Mouse (Mus musculus) midbrain, embryonic 16.5 days (tissue): ENCODE results near the gene Prpf6. TPM values are rescaled to one million over a fixed set of nuclear protein-coding genes. Genes with fewer than 3 reads are reported as not detected.

Experiments used
- ATAC-seq: fragments of 200-750 bp; cut with Nextera tagmentation; 2 replicates; pipeline ENCODE4 v1.8.0; 2017; ENCODE audit warnings: moderate TSS enrichment
- H3K27ac ChIP-seq: fragments of 300-500 bp; sonication (generic); 2 replicates; pipeline ENCODE4 v1.5.1; 2014; ENCODE audit warnings: mild to moderate bottlenecking, low read length, mixed read lengths
- H3K27me3 ChIP-seq: fragments of 300-500 bp; sonication (generic); 2 replicates; pipeline ENCODE4 v1.6.1; 2014; ENCODE audit warnings: low read depth, low read length, mixed read lengths; ENCODE audit not compliant: control insufficient read depth, insufficient read depth
- H3K36me3 ChIP-seq: fragments of 300-500 bp; sonication (generic); 2 replicates; pipeline ENCODE4 v1.6.1; 2014; ENCODE audit warnings: mild to moderate bottlenecking, low read length, moderate library complexity, mixed read lengths; ENCODE audit not compliant: control insufficient read depth, insufficient read depth
- H3K4me1 ChIP-seq: fragments of 300-500 bp; sonication (generic); 2 replicates; pipeline ENCODE4 v1.6.1; 2014; ENCODE audit warnings: mild to moderate bottlenecking, low read length, mixed read lengths; ENCODE audit not compliant: control insufficient read depth, insufficient read depth
- H3K4me2 ChIP-seq: fragments of 300-500 bp; sonication (generic); 2 replicates; pipeline ENCODE4 v1.6.1; 2014; ENCODE audit warnings: mild to moderate bottlenecking, low read length, mixed read lengths
- H3K4me3 ChIP-seq: fragments of 300-500 bp; sonication (generic); 2 replicates; pipeline ENCODE4 v1.5.1; 2014; ENCODE audit warnings: low read depth, mild to moderate bottlenecking, low read length, moderate library complexity, mixed read lengths
- H3K9ac ChIP-seq: fragments of 300-500 bp; sonication (generic); 2 replicates; pipeline ENCODE4 v1.6.1; 2014; ENCODE audit warnings: low read depth, low read length, mixed read lengths
- H3K9me3 ChIP-seq: fragments of 300-500 bp; sonication (generic); replicated peaks from 2 replicates; pipeline ENCODE4 v1.6.1; 2014; ENCODE audit warnings: mild to moderate bottlenecking, low read length, mixed read lengths; ENCODE audit not compliant: control insufficient read depth, poor library complexity, severe bottlenecking
- WGBS: fragments of 180-500 bp; shearing (Covaris S2); extraction: QIAGEN DNeasy Blood & Tissue Kit; methylation state at CpG from one replicate; pipeline ENCODE4 v1.1.7; 2014; 5-methylcytosine and 5-hydroxymethylcytosine counted together
- polyA plus RNA-seq: library from polyadenylated mRNA; unstranded; fragments of >200 nt; fragmentation: Nextera tagmentation; extraction: Ambion mirVana; gene quantifications from 2 replicates; pipeline ENCODE4 v1.2.1, GENCODE M21; 2015

Gene Prpf6
- polyA plus RNA-seq, 1 experiment from 2014 or later = 59.7 TPM

GRCm38 (mm10) chr2:181673501-181673900 is 81.8 kb downstream of the Prpf6 start:
- Histone ChIP-seq H3K4me2 (no peak overlapping the region), H3K9me3 (no peaks in the 10 kb centered on the region), H3K27me3 (peaks cover 55% of the 10 kb centered on the region), H3K4me3 (no peak overlapping the region), H3K36me3 (no peaks in the 10 kb centered on the region), H3K9ac (no peak overlapping the region), H3K27ac (no peak overlapping the region), H3K4me1 (peaks cover 19% of the 10 kb centered on the region; the same call in 1 of the 2 replicates)
- ATAC-seq = no peak
- WGBS = 54% methylated on average over 1 of the region's 1 CpGs

- no peak overlapping the region for H3K4me3 ChIP-seq
- ATAC-seq = no peak
- H3K9ac ChIP-seq = no peak overlapping the region
- H3K36me3 ChIP-seq = no peaks in the 10 kb centered on the region
- no peak overlapping the region for H3K4me2 ChIP-seq
- peaks cover 41% of the 10 kb centered on the region for H3K27me3 ChIP-seq
- 90% methylated on average over 4 of the region's 4 CpGs for WGBS
- no peaks in the 10 kb centered on the region for H3K9me3 ChIP-seq
- peaks cover 22% of the 10 kb centered on the region; the same call in 1 of the 2 replicates for H3K4me1 ChIP-seq
- no peak overlapping the region for H3K27ac ChIP-seq
Observed at GRCm38 (mm10) chr2:181674934-181675333, 83.3 kb downstream of the Prpf6 start.

DNA sequence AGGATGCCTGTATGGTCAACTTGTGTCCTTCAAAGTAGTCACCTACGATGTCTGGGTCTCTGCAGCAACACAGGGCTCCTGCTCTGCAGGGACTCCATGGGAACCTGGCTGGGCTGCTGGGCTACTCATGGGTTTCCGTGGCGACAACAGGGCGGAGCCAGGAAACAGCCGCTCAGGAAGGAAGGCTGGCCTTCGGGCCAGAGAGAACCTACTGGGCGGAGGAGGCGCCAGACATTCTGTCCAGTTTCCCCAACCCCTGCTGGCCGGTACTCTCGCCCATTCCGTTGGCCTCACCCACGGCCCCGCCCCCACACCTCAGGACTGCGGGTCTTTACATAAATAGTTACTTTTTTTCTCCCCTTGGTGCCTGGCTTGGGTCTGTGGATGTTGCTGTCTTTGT is 83.8 kb downstream of the Prpf6 start:
- Histone ChIP-seq H3K9me3 (no peaks in the 10 kb centered on the region), H3K4me2 (peak overlapping the region; percentile 48), H3K4me3 (no peak overlapping the region), H3K27ac (no peak overlapping the region), H3K4me1 (peaks cover 20% of the 10 kb centered on the region; the same call in 1 of the 2 replicates), H3K9ac (no peak overlapping the region), H3K27me3 (peaks cover 36% of the 10 kb centered on the region), H3K36me3 (no peaks in the 10 kb centered on the region)
- WGBS = 4% methylated on average over 14 of the region's 14 CpGs
- no peak for ATAC-seq

DNA sequence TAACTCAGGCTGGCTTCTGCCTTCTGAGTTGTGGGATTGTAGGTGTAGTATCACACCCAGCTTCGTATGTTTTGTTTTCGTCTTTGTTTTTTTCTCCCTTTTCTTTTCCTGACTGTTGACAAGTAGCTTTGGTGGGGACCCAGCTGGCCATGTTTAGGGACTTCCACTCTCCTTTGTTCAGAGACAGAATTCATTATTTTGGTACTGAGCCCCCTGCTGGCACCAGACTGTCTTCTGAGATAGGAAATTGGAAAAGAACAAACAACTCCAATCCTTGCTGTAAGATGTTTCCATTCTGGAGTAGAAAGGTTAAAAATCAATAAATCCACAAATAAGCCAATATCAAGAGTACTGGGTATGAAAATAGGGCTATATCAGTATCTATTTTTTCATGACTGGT is 84.8 kb downstream of the Prpf6 start:
- peaks cover 26% of the 10 kb centered on the region for H3K27me3 ChIP-seq
- WGBS = 28% methylated on average over 2 of the region's 2 CpGs
- H3K36me3 ChIP-seq = no peaks in the 10 kb centered on the region
- H3K4me1 ChIP-seq = peaks cover 19% of the 10 kb centered on the region
- H3K4me2 ChIP-seq = no peak overlapping the region
- H3K27ac ChIP-seq = peak overlapping the region; percentile 28; the same call in 1 of the 2 replicates
- H3K9me3 ChIP-seq = no peaks in the 10 kb centered on the region
- no peak overlapping the region for H3K9ac ChIP-seq
- no peak overlapping the region for H3K4me3 ChIP-seq
- no peak for ATAC-seq

DNA sequence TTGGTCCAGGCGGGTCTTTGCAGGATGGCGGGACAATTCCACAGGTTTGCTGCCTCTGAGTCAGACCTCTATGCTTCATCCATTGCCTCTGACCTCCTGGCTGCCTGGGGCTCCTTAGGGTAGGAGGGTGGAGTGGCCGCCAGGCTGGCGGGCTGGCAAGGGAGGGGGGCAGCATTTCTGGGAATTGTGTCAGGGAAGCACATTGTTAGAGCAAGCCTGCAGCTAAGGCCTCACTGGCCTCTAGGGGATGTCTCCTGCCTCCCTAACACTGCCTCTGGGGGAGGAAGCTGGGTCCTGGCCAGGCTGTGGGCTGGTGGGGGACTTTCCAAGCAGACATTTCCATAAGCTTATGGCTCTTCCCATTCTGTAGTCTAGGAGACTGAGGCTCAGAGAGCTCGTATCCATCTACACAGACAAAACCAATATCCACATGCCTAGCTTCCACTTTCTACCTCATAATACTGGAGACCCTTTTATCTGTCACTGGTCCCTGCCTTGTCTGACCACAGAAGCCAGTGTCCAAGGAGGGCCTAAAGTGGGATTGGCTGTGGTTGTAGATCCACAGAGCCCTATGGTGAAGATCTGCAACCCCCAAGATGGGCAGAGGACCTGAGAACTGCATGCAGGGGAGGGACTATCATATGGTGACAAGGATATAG is 85.6 kb downstream of the Prpf6 start:
- no peak for ATAC-seq
- Histone ChIP-seq H3K36me3 (no peaks in the 10 kb centered on the region), H3K4me3 (no peak overlapping the region), H3K27me3 (peaks cover 18% of the 10 kb centered on the region), H3K4me2 (no peak overlapping the region), H3K27ac (peak overlapping the region; percentile 38), H3K4me1 (peaks cover 19% of the 10 kb centered on the region), H3K9ac (no peak overlapping the region), H3K9me3 (no peaks in the 10 kb centered on the region)
- WGBS = 59% methylated on average over 5 of the region's 5 CpGs

GRCm38 (mm10) chr2:181677755-181678098 is 86.1 kb downstream of the Prpf6 start:
- ATAC-seq = no peak
- peaks cover 13% of the 10 kb centered on the region for H3K27me3 ChIP-seq
- WGBS = 61% methylated on average over 3 of the region's 3 CpGs

DNA sequence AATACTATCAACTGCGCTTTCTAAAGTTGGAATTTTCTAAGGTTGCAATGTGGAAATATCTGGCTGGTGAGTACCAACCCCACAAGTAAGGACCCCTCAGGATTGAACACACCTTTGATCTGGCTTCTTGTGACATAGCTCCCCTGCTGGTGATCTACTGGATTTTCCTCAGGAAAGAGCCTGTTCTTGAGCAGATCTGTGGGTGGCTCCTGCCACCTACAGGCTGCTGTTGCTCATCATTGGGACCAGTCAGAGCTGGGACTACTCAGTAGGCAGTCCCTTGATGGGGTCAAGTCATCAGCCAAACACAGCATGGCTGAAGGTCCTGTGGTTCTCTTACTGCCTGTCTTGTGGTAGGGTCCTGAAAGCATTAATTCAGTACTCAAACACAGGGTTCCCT is 87.1 kb downstream of the Prpf6 start:
- Histone ChIP-seq H3K36me3 (no peaks in the 10 kb centered on the region), H3K4me2 (no peak overlapping the region), H3K4me3 (no peak overlapping the region), H3K9me3 (no peaks in the 10 kb centered on the region), H3K4me1 (peaks cover 19% of the 10 kb centered on the region), H3K27me3 (peaks cover 3% of the 10 kb centered on the region; the same call in 1 of the 2 replicates), H3K27ac (no peak overlapping the region), H3K9ac (no peak overlapping the region)
- peak; percentile 39 for ATAC-seq
- 59% methylated on average over 1 of the region's 1 CpGs for WGBS

More at GRCm38 (mm10) chr2:181677755-181678098, 86.1 kb downstream of the Prpf6 start:
- Histone ChIP-seq H3K4me2 (no peak overlapping the region), H3K4me1 (peaks cover 19% of the 10 kb centered on the region), H3K27ac (no peak overlapping the region), H3K4me3 (no peak overlapping the region), H3K36me3 (no peaks in the 10 kb centered on the region), H3K9ac (no peak overlapping the region), H3K9me3 (no peaks in the 10 kb centered on the region)

- H3K27me3 ChIP-seq = no peaks in the 10 kb centered on the region
- peak within 1 kb of the TSS; percentile 66 for H3K4me2 ChIP-seq
- peak within 1 kb of the TSS; percentile 79 for H3K9ac ChIP-seq
- peak within 1 kb of the TSS; percentile 77 for H3K27ac ChIP-seq
- WGBS = under 1% methylated on average over 65 of the region's 69 CpGs
- H3K4me1 ChIP-seq = peaks cover 19% of the 10 kb centered on the region
- peak within 1 kb of the TSS; percentile 65 for H3K4me3 ChIP-seq
- peak; percentile 66 for ATAC-seq
- no peaks in the 10 kb centered on the region; the same call in 1 of the 2 replicates for H3K36me3 ChIP-seq
- no peaks in the 10 kb centered on the region for H3K9me3 ChIP-seq
Observed at GRCm38 (mm10) chr2:181679951-181680715, 88.5 kb downstream of the Prpf6 start, which contains the start of gene Tcea2. TSS of gene Tcea2 (plus strand) at chr2:181680310.

- H3K27ac ChIP-seq = peak overlapping the region; percentile 77
- 15% methylated on average over 7 of the region's 7 CpGs for WGBS
- no peaks in the 10 kb centered on the region; the same call in 1 of the 2 replicates for H3K36me3 ChIP-seq
- peak overlapping the region; percentile 66 for H3K4me2 ChIP-seq
- H3K27me3 ChIP-seq = no peaks in the 10 kb centered on the region
- peak overlapping the region; percentile 79 for H3K9ac ChIP-seq
- H3K4me1 ChIP-seq = peaks cover 14% of the 10 kb centered on the region
- no peaks in the 10 kb centered on the region for H3K9me3 ChIP-seq
- ATAC-seq = peak; percentile 26; the same call in 1 of the 2 replicates
- H3K4me3 ChIP-seq = peak overlapping the region; percentile 65
Observed at GRCm38 (mm10) chr2:181680716-181681117, 89.0 kb downstream of the Prpf6 start.
